Mouse (Mus musculus): Measurements from ENCODE around the gene 1700022I11Rik. TPM values are rescaled to one million over a fixed set of nuclear protein-coding genes. Genes with fewer than 3 reads are reported as not detected.
"Not testable (repeated sequence)": the region's sequence is repeated elsewhere in the genome, so short reads cannot be mapped to it uniquely, and the experiment has no call there.

The 1700022I11Rik gene
- total RNA-seq, 2 experiments from 2014 or later = not detected

GRCm38 (mm10) chr4:42988296-42988695 is 18.9 kb downstream of the 1700022I11Rik start:
- Histone ChIP-seq H3K4me3 (no peak overlapping the region), H3K27ac (no peak overlapping the region)
- intact Hi-C loops (cut with DNase I) = no loop called here
- DNase-seq = no peak
- TF ChIP-seq CTCF (IDR thresholded peaks at IDR 0.05) = peak; percentile 34

- no peak for TF ChIP-seq CTCF (IDR thresholded peaks at IDR 0.05)
- intact Hi-C loops (cut with DNase I) = no loop called here
- peak overlapping the region; percentile 99 for H3K27ac ChIP-seq
These were observed 28.6 kb downstream of the 1700022I11Rik start for GRCm38 (mm10) chr4:42998022-42998421.

GRCm38 (mm10) chr4:42999451-43000140 is 30.2 kb downstream of the 1700022I11Rik start:
- H3K27ac ChIP-seq = peak overlapping the region; percentile 99
- intact Hi-C loops (cut with DNase I) = no loop called here
- peak; percentile 38 for TF ChIP-seq CTCF (IDR thresholded peaks at IDR 0.05)
- H3K4me3 ChIP-seq = peak overlapping the region; percentile 98
- peak; percentile 88 for DNase-seq

More at GRCm38 (mm10) chr4:42998022-42998421, 28.6 kb downstream of the 1700022I11Rik start:
- H3K4me3 ChIP-seq = peak overlapping the region; percentile 98
- no peak for DNase-seq

GRCm38 (mm10) chr4:43000141-43000986 is 31.0 kb downstream of the 1700022I11Rik start, which contains the start of gene Vcp:
Vcp (minus strand) TSS chr4:43000507.
- intact Hi-C loops (cut with DNase I) = not testable (repeated sequence)
- peak; percentile 100 for DNase-seq

GRCm38 (mm10) chr4:43001272-43001671 is 31.9 kb downstream of the 1700022I11Rik start:
- peak overlapping the region; percentile 86 for H3K27ac ChIP-seq
- DNase-seq = no peak
- TF ChIP-seq CTCF (IDR thresholded peaks at IDR 0.05) = no peak

More at GRCm38 (mm10) chr4:43000141-43000986, 31.0 kb downstream of the 1700022I11Rik start, which contains the start of gene Vcp:
- peak within 1 kb of the TSS; percentile 98 for H3K4me3 ChIP-seq
- peak within 1 kb of the TSS; percentile 99 for H3K27ac ChIP-seq

GRCm38 (mm10) chr4:43002756-43003439 is 33.5 kb downstream of the 1700022I11Rik start:
- intact Hi-C loops (cut with DNase I) = no loop called here
- H3K4me3 ChIP-seq = no peak overlapping the region
- DNase-seq = peak; percentile 76
- peak overlapping the region; percentile 68 for H3K27ac ChIP-seq
- TF ChIP-seq CTCF (IDR thresholded peaks at IDR 0.05) = peak; percentile 26; the same call in 1 of the 2 replicates

More at GRCm38 (mm10) chr4:43001272-43001671, 31.9 kb downstream of the 1700022I11Rik start:
- no peak overlapping the region for H3K4me3 ChIP-seq
- intact Hi-C loops (cut with DNase I) = no loop called here

GRCm38 (mm10) chr4:43004951-43005350 is 35.5 kb downstream of the 1700022I11Rik start:
- TF ChIP-seq CTCF (IDR thresholded peaks at IDR 0.05) = no peak
- Histone ChIP-seq H3K4me3 (no peak overlapping the region), H3K27ac (no peak overlapping the region)
- no peak for DNase-seq
- intact Hi-C loops (cut with DNase I) = loop anchor here (1.0 kb wide), 1 partner anchor 20 kb away; the partner anchor contains the start of gene Pigo

GRCm38 (mm10) chr4:43005765-43006164 is 36.4 kb downstream of the 1700022I11Rik start:
- no peak for DNase-seq
- TF ChIP-seq CTCF (IDR thresholded peaks at IDR 0.05) = peak; percentile 70
- Histone ChIP-seq H3K4me3 (no peak overlapping the region), H3K27ac (no peak overlapping the region)
- intact Hi-C loops (cut with DNase I) = loop anchor here (1.0 kb wide), 1 partner anchor 20 kb away; the partner anchor contains the start of gene Pigo

- Histone ChIP-seq H3K4me3 (peak within 1 kb of the TSS; percentile 89), H3K27ac (peak within 1 kb of the TSS; percentile 70)
- DNase-seq = peak; percentile 88
- intact Hi-C loops (cut with DNase I) = no loop called here
- no peak for TF ChIP-seq CTCF (IDR thresholded peaks at IDR 0.05)
These were observed 41.0 kb downstream of the 1700022I11Rik start, which contains the start of gene Fancg for GRCm38 (mm10) chr4:43010161-43011038. Fancg (minus strand) TSS chr4:43010506.

GRCm38 (mm10) chr4:43012091-43012490 is 42.7 kb downstream of the 1700022I11Rik start:
- intact Hi-C loops (cut with DNase I) = no loop called here
- no peak for DNase-seq
- Histone ChIP-seq H3K4me3 (no peak overlapping the region), H3K27ac (no peak overlapping the region)
- no peak for TF ChIP-seq CTCF (IDR thresholded peaks at IDR 0.05)

- no peak for TF ChIP-seq CTCF (IDR thresholded peaks at IDR 0.05)
- no peak for DNase-seq
- intact Hi-C loops (cut with DNase I) = no loop called here
- no peak overlapping the region for H3K4me3 ChIP-seq
- H3K27ac ChIP-seq = no peak overlapping the region
These were observed 48.8 kb downstream of the 1700022I11Rik start for GRCm38 (mm10) chr4:43018156-43018555.

All from gastrocnemius, adult 2 months (tissue).